Mouse (Mus musculus) frontal cortex, adult (tissue): ENCODE measurements around the gene Gm7534.
"Not testable (repeated sequence)": the region's sequence is repeated elsewhere in the genome, so short reads cannot be mapped to it uniquely, and the experiment has no call there.

Source experiments
- ATAC-seq: cut with Nextera tagmentation; 2 replicates; pipeline ENCODE4 v1.9.2; 2017; ENCODE audit warnings: mild to moderate bottlenecking, moderate library complexity, mixed read lengths; ENCODE audit not compliant: low TSS enrichment

Gm7534 gene

DNA sequence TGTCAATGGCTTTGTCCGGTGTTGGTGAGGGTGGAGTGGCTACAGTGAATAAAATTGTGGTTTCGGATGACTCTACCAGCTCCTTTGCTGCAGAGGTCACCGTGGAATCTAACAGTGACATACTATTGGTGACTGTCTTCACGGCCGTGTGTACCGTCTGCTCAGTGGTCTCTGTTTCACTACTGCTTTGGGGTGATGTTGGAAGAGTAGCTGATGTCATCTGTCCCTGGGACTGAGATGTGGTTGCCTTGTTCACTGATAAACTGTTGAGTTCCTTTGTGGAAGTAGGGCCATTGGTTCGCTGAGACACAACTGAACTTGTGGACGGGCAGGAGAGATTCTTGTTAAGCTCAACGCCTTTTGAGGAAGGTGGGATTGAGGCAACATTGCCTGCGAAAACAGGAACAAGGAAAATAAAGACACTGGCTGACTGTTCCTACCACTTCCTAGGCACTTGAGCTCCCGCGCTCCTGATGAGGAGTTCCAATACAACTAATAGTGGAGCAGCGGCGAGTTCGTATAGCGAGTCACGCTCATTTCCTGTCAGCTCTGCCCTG, 614 bp upstream of the Gm7534 start:
- ATAC-seq: no peak

- no peak for ATAC-seq
These were observed 3.4 kb downstream of the Gm7534 start for GRCm38 (mm10) chr4:134199371-134199770.

DNA sequence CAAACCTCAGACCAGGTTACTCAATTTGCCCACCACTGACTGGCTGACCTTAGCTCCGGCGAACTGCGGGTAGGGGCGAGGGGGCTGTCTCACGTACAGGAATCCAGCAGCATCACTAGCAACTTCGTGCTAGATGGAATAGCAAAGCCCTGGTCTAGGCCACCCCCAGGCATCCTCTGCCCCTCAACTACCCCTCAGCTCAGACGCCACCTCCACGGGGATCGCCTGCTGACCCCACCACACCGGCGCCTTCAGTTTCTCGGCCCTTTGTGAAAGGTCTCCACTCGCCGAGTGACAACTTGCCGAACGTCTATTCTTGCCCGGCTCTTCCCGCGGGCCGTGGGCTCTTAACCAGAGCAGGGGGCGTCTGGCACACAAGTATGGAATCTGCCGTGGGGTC, 16.5 kb downstream of the Gm7534 start:
- no peak for ATAC-seq

- no peak for ATAC-seq
These were observed 17.2 kb downstream of the Gm7534 start for GRCm38 (mm10) chr4:134185569-134185968.

- no peak for ATAC-seq
These were observed 19.1 kb downstream of the Gm7534 start for GRCm38 (mm10) chr4:134183711-134184110.

DNA sequence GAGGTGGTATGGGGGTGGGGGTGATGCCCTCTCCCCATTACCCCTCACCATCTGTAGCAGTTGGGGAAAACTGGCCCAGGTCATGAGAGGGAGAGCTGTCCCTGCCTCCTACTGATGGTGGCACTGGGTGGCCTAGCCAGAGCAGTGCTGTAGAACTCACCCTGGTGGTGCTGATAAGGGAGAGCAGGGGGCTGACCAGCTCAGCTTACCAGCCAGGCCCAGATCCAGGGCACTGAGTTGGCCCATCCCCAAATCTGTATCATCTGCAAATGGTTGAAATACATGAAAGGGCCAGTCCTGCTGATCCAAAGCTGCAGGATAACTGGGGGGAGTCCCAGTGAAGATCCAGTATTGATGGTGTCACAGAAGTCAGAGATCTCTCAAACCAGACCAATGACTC, 21.0 kb downstream of the Gm7534 start:
- no peak for ATAC-seq

GRCm38 (mm10) chr4:134181112-134181511, 21.7 kb downstream of the Gm7534 start:
- ATAC-seq: no peak

GRCm38 (mm10) chr4:134172391-134172790, 30.4 kb downstream of the Gm7534 start:
- ATAC-seq: no peak; the same call in 1 of the 2 replicates

DNA sequence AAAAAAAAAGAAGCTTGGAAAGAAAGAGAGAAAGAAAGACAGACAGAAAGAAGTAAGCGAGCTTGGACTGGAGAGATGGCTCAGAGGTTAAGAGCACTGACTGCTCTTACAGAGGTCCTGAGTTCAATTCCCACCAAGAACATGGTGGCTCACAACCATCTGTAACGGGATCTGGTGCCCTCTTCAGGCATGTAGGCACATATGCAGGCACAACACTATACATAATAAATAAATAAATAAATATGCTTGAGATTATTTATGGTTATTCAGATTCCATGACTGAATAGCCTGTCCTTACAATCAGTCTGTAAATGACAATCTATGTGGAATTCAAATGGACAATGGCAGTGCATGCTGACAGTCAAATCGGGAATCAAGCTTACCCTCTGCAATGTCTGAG, 35.9 kb downstream of the Gm7534 start:
- ATAC-seq: no peak

- no peak for ATAC-seq
These were observed 37.0 kb downstream of the Gm7534 start for GRCm38 (mm10) chr4:134165548-134166465.

DNA sequence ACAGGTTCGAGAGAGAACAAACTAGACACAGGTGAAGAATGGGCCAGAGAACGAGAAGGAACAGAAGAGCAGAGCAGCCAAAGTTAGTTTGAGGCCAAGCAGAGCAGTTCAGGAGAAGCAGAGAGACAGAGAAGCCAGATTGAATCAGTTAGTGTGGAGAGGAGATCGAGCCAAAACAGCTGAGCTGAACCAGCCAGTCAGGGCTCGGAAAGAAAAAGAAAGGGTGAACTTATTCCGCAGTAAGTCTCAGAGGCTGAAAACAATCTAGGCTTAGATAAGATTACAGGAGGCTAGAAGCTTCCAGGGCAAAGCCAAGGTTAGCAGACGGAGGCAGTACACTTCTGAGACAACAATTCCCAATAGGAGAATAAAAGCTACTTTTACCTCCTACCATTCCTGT, 37.8 kb downstream of the Gm7534 start:
- ATAC-seq: no peak

GRCm38 (mm10) chr4:134164591-134164990, 38.2 kb downstream of the Gm7534 start:
- no peak for ATAC-seq

DNA sequence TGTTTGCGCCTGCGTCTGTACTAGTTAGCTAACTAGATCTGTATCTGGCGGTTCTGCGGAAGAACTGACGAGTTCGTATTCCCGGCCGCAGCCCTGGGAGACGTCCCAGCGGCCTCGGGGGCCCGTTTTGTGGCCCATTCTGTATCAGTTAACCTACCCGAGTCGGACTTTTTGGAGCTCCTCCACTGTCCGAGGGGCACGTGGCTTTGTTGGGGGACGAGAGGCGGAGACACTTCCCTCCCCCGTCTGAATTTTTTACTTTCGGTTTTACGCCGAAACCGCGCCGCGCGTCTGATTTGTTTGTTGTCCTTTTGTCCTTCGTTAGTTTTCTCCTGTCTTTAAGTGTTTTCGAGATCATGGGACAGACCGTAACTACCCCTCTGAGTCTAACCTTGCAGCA, 42.7 kb downstream of the Gm7534 start:
- not testable (repeated sequence) for ATAC-seq

- ATAC-seq: no peak
These were observed 44.0 kb downstream of the Gm7534 start for GRCm38 (mm10) chr4:134158774-134159173.

DNA sequence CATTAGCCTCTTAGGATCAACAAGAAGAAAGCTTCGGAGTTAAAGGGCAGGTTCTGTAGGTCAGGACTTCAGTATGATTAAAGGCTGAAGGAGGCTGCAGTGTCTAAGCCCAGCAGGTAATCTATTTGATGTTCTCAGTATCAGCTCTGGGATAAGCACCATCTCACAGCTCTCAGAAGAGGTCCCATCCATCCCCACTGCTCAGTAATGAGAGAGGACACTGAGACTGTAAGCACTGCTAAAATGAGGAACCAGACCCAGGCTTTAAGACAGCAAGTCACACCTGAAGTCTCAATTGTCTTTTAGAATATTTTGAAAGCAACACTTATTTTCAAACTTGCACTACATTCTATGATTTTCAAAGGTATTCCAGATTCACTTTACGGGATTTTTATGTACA, 45.2 kb downstream of the Gm7534 start:
- no peak for ATAC-seq

DNA sequence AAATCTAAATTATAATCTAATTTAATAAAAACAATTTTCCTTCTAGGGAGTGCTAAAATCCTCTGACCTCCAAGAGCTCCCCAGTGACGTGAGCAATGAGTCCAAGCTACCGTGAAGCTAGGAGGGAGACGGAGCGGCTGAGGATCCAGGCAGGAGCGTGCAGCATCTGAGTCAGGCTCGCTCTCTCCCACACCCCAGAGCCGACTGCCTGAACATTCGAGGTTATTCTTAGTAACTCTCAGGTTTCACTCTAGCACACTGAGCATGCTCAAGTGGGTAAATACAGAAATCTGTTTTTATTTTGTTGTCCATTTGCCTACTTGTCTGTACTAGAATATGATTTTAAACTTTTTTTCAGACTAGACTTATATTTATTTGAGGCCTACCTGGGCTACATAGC, 46.1 kb downstream of the Gm7534 start:
- peak; percentile 97 for ATAC-seq

- no peak for ATAC-seq
These were observed 46.8 kb downstream of the Gm7534 start for GRCm38 (mm10) chr4:134155961-134156465.

DNA sequence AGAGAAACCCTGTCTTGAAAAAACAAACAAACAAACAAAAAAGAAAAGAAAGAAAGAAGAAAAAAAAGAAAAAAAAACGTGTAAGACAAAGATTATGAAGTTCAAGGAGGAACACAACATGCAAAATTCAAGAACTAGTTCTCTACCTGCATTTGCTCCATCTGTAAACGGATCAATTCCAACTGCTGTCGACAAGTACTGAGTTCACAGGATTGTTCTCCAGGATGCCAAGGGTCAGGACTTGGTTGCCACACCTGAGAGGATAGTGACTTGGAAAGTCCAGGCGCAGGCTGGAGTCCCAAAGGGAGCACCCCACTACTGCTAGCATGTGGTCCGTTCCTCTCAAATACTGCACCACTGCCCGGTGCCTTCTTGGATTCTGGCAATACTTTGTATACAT, 47.3 kb downstream of the Gm7534 start:
- no peak for ATAC-seq

DNA sequence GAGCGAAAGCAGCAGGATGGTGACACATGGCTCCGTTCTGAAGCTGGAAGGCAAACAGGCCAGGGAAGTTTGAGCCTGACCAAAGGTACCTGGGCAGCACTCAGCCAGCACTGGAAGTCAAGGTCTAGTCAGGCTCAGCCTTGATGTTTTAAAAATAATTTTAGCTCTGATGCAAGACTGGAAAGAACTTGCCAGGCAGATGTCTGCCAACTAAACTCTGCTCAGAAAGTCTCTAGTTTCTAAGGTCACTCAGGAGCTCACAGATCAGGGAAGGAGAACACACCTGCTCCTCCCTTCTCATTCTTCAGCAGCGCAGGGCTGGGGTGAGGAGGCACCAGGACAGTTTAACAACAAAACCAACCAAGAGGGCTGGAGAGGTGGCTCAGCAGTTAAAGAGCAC, 48.5 kb downstream of the Gm7534 start:
- ATAC-seq: no peak

DNA sequence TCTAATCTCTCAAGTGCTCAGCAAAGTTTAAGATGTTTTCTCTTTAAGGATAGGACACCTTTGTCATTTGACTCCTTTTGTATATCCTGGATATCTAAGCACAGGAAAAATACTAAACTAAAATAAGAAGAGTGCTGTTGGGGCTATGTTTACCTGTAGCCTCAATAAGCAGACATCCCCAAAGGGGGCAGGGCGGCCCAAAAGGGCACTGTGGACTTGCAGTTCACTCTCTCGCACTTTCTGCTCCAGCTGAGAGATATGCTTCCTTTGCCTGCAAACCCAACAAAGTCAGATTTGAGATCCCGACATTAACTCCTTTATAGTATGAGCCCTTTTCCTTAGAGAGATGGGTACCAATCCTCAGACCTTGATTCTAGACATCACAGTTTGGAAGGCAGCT, 49.1 kb downstream of the Gm7534 start:
- no peak for ATAC-seq

DNA sequence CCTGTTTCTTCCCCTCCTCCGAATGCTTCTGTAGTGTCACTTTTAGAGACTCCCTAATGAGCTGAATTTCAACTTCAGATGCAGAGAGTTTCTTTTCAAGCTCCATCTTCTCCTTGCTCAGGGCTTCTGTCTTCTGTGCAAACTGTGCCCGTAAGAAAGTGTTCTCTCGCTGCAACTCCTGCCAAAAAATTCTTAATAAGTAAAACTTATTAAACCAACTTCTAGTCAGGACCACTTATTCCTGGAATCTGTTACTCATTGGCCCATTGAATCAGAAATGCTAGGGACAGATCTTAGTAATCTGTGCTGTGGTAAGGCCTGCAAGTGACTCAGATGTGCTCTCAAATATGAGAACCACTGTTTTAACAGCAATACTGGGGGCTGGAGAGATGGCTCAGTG, 50.7 kb downstream of the Gm7534 start:
- ATAC-seq: no peak

DNA sequence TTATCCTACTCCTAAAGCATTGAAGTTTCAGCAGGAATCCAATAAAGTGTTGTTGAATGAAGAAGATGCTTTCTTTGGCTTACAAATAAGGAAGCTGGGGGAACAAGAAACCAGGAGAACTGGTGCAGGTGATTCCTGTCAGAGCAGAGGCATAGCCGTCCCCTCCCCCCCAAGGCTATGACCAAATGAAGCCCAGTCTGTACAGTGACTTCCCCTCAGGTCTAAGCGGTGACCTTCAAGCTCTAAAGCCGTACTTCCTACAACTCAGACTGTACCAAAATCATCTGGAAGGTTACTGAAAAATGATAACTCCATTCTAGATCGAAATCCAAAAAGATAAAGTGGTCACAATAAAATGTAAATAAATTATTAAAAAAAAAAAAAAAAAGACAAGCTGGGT, 53.4 kb downstream of the Gm7534 start:
- no peak for ATAC-seq

DNA sequence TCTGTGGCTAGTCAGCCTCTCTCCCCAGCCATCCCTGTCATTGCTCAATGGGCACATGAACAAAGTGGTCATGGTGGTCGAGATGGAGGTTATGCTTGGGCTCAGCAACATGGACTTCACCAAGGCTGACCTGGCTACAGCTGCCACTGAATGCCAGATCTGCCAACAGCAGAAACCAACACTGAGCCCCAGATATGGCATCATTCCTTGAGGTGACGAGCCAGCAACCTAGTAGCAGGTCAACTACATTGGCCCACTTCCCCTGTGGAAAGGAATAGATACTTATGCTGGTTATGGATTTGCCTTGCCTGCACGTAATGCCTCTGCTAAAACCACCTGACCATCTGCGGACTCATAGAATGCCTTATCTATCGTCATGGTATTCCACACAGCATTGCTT, 58.5 kb downstream of the Gm7534 start:
- ATAC-seq: not testable (repeated sequence)
